Mouse (Mus musculus) CH12.LX (cell line): ENCODE measurements around the gene Tmem42. TPM values are rescaled to one million over a fixed set of nuclear protein-coding genes. Genes with fewer than 3 reads are reported as not detected.

ENCODE experiments used
- DNase-seq: peaks from one replicate; pipeline ENCODE4 v3.0.0-alpha.2; 2013; ENCODE audit errors: extremely low read depth
- H3K27ac ChIP-seq: 2 replicates; pipeline ENCODE4 v1.5.1; 2012; ENCODE audit warnings: low read depth, mild to moderate bottlenecking, control low read depth, moderate library complexity; ENCODE audit not compliant: insufficient read depth
- H3K27me3 ChIP-seq: replicated peaks from 2 replicates; pipeline ENCODE3; 2012; ENCODE audit warnings: inconsistent platforms
- H3K36me3 ChIP-seq, 2 experiments: replicated peaks in 1 of 2; 2 replicates each; pipeline versions ENCODE3 to v1.6.1; 2012; ENCODE audit warnings: inconsistent platforms in 1 of 2, low read length in 1 of 2, mild to moderate bottlenecking in 1 of 2, mixed read lengths in 1 of 2, moderate library complexity in 1 of 2; ENCODE audit not compliant: control insufficient read depth in 1 of 2, insufficient read depth in 1 of 2
- H3K4me1 ChIP-seq, 2 experiments: 2 replicates each; pipeline ENCODE4 v1.6.1; 2012; ENCODE audit warnings: inconsistent platforms in 1 of 2, moderate library complexity in 1 of 2; ENCODE audit not compliant: insufficient read depth in 2 of 2, control insufficient read depth in 1 of 2
- H3K4me2 ChIP-seq: 2 replicates; pipeline ENCODE4 v1.6.1; 2012; ENCODE audit warnings: low read depth, mild to moderate bottlenecking, control low read depth; ENCODE audit not compliant: poor library complexity, insufficient read depth, severe bottlenecking
- H3K4me3 ChIP-seq, 3 experiments: fragments of 150-350 bp in 1 of 3; sonication (generic) in 1 of 3; replicated peaks in 1 of 3; 2 replicates each; pipeline versions ENCODE3 to v1.5.1; 2011 to 2012; ENCODE audit warnings: low read depth in 2 of 3, low read length in 2 of 3, mild to moderate bottlenecking in 2 of 3, moderate library complexity in 2 of 3, control low read depth in 1 of 3, improper control_type of control experiment in 1 of 3, inconsistent platforms in 1 of 3, mixed read lengths in 1 of 3; ENCODE audit not compliant: poor library complexity in 1 of 3
- H3K79me2 ChIP-seq: replicated peaks from 2 replicates; pipeline ENCODE4 v1.6.1; 2012; ENCODE audit warnings: mild to moderate bottlenecking, moderate library complexity; ENCODE audit not compliant: control insufficient read depth, poor library complexity, insufficient read depth, severe bottlenecking; ENCODE audit errors: extremely low read depth
- H3K9ac ChIP-seq: 2 replicates; pipeline ENCODE4 v1.6.1; 2012; ENCODE audit warnings: low read depth, mild to moderate bottlenecking, control low read depth, moderate library complexity; ENCODE audit not compliant: insufficient read depth
- H3K9me3 ChIP-seq: replicated peaks from 2 replicates; pipeline ENCODE3; 2012; ENCODE audit warnings: low read length, inconsistent platforms, mixed read lengths
- BHLHE40 ChIP-seq: IDR thresholded peaks from 2 replicates; pipeline ENCODE4 v1.6.1; 2011; ENCODE audit warnings: mild to moderate bottlenecking, low read depth, low read length, improper control_type of control experiment
- CHD2 ChIP-seq: IDR thresholded peaks from 2 replicates; pipeline ENCODE4 v1.6.1; 2011; ENCODE audit warnings: low read length, improper control_type of control experiment
- CTCF ChIP-seq, 2 experiments: IDR thresholded peaks in 1 of 2; conservative IDR thresholded peaks in 1 of 2; 2 replicates each; pipeline ENCODE4 v1.5.1; 2011 to 2012; ENCODE audit warnings: low read depth in 2 of 2, low read length in 2 of 2, improper control_type of control experiment in 1 of 2, inconsistent platforms in 1 of 2, mild to moderate bottlenecking in 1 of 2, moderate library complexity in 1 of 2
- E2F4 ChIP-seq: IDR thresholded peaks from 2 replicates; pipeline ENCODE4 v1.6.1; 2011; ENCODE audit warnings: low read depth, low read length, improper control_type of control experiment; ENCODE audit not compliant: insufficient replicate concordance
- ELF1 ChIP-seq: IDR thresholded peaks from 2 replicates; pipeline ENCODE4 v1.6.1; 2014; ENCODE audit warnings: low read depth, mild to moderate bottlenecking, inconsistent platforms, low read length, improper control_type of control experiment
- EP300 ChIP-seq: IDR thresholded peaks from 2 replicates; pipeline ENCODE4 v1.6.1; 2011; ENCODE audit warnings: low read length, improper control_type of control experiment
- ETS1 ChIP-seq: conservative IDR thresholded peaks from 2 replicates; pipeline ENCODE4 v1.6.1; 2012; ENCODE audit warnings: low read depth, mild to moderate bottlenecking, inconsistent platforms, low read length, improper control_type of control experiment, moderate library complexity
- HCFC1 ChIP-seq: IDR thresholded peaks from 2 replicates; pipeline ENCODE4 v1.6.1; 2012; ENCODE audit warnings: low read depth, mild to moderate bottlenecking, inconsistent platforms, low read length, improper control_type of control experiment
- IRF4 ChIP-seq: IDR thresholded peaks from 2 replicates; pipeline ENCODE4 v1.6.1; 2014; ENCODE audit warnings: low read depth, mild to moderate bottlenecking, inconsistent platforms, low read length, improper control_type of control experiment
- JUN ChIP-seq: IDR thresholded peaks from 2 replicates; pipeline ENCODE4 v1.6.1; 2011; ENCODE audit warnings: low read depth, mild to moderate bottlenecking, low read length, improper control_type of control experiment, moderate library complexity; ENCODE audit not compliant: insufficient read depth
- JUND ChIP-seq: conservative IDR thresholded peaks from 2 replicates; pipeline ENCODE4 v1.6.1; 2011; ENCODE audit warnings: low read depth, low read length, improper control_type of control experiment
- KAT2A ChIP-seq: IDR thresholded peaks from 2 replicates; pipeline ENCODE4 v1.6.1; 2012; ENCODE audit warnings: low read length, improper control_type of control experiment, inconsistent platforms; ENCODE audit not compliant: insufficient replicate concordance
- MAFK ChIP-seq: IDR thresholded peaks from 2 replicates; pipeline ENCODE4 v1.6.1; 2011; ENCODE audit warnings: low read length, improper control_type of control experiment; ENCODE audit not compliant: insufficient replicate concordance
- MAZ ChIP-seq: IDR thresholded peaks from 2 replicates; pipeline ENCODE4 v1.6.1; 2012; ENCODE audit warnings: low read depth, mild to moderate bottlenecking, inconsistent platforms, low read length, improper control_type of control experiment, moderate library complexity
- MXI1 ChIP-seq: IDR thresholded peaks from 2 replicates; pipeline ENCODE4 v1.6.1; 2011; ENCODE audit warnings: mild to moderate bottlenecking, low read depth, low read length, improper control_type of control experiment
- MYC ChIP-seq: IDR thresholded peaks from 2 replicates; pipeline ENCODE4 v1.6.1; 2011; ENCODE audit warnings: low read depth, mild to moderate bottlenecking, improper control_type of control experiment, low read length
- NELFE ChIP-seq: IDR thresholded peaks from 2 replicates; pipeline ENCODE4 v1.6.1; 2011; ENCODE audit warnings: low read depth, low read length, improper control_type of control experiment
- NRF1 ChIP-seq: IDR thresholded peaks from 2 replicates; pipeline ENCODE4 v1.6.1; 2014; ENCODE audit warnings: low read depth, mild to moderate bottlenecking, inconsistent platforms, low read length, improper control_type of control experiment, moderate library complexity
- PAX5 ChIP-seq: IDR thresholded peaks from 2 replicates; pipeline ENCODE4 v1.6.1; 2012; ENCODE audit warnings: low read length, inconsistent platforms, mixed read lengths
- POLR2AphosphoS2 ChIP-seq: IDR thresholded peaks from 2 replicates; pipeline ENCODE4 v1.6.1; 2011; ENCODE audit warnings: low read depth, low read length, improper control_type of control experiment
- SMC3 ChIP-seq: IDR thresholded peaks from 2 replicates; pipeline ENCODE4 v1.6.1; 2011; ENCODE audit warnings: low read depth, low read length, improper control_type of control experiment
- USF1 ChIP-seq: IDR thresholded peaks from 2 replicates; pipeline ENCODE4 v1.6.1; 2014; ENCODE audit warnings: low read depth, mild to moderate bottlenecking, inconsistent platforms, low read length, improper control_type of control experiment
- USF2 ChIP-seq: conservative IDR thresholded peaks from 2 replicates; pipeline ENCODE4 v1.6.1; 2011; ENCODE audit warnings: low read depth, low read length, improper control_type of control experiment
- ZC3H11A ChIP-seq: IDR thresholded peaks from 2 replicates; pipeline ENCODE4 v1.6.1; 2012; ENCODE audit warnings: low read depth, mild to moderate bottlenecking, inconsistent platforms, low read length, improper control_type of control experiment
- ZKSCAN1 ChIP-seq: IDR thresholded peaks from 2 replicates; pipeline ENCODE4 v1.6.1; 2012; ENCODE audit warnings: low read depth, inconsistent platforms, low read length, improper control_type of control experiment, borderline replicate concordance
- ZNF384 ChIP-seq: IDR thresholded peaks from 2 replicates; pipeline ENCODE4 v1.6.1; 2012; ENCODE audit warnings: low read depth, low read length, improper control_type of control experiment, inconsistent platforms
- dilution Hi-C: fragments of 300-500 bp; cut with MboI; formaldehyde crosslinking; loops from 2 replicates; pipeline ENCODE4 v1.14.3; 2020; ENCODE audit warnings: low sequenced_read_pairs; ENCODE audit not compliant: extremely low pct_unique_long_range_greater_than_20kb, extremely low pct_ligation_motif_present
- in situ Hi-C: fragments of 300-500 bp; cut with MboI; formaldehyde crosslinking; loops from 3 replicates; pipeline ENCODE4 v1.14.3; 2019; ENCODE audit warnings: low sequenced_read_pairs, low pct_ligation_motif_present, low pct_unique_long_range_greater_than_20kb, mixed read lengths
- polyA plus RNA-seq: library from polyadenylated mRNA; unstranded; fragments of >175 nt; gene quantifications from 2 replicates; pipeline ENCODE4 v1.2.1, GENCODE M21; 2012; ENCODE audit warnings: low read depth; ENCODE audit not compliant: insufficient read length
- total RNA-seq, 2 experiments: library from RNA; depleted of rRNA; stranded (reverse); fragments of 300-350 nt in 1 of 2; fragments of >200 nt in 1 of 2; gene quantifications; 2 replicates each; pipeline ENCODE4 v1.2.3; 2012 to 2014

Gene Tmem42
- total and polyA plus RNA-seq, 3 experiments, result 5.3 to 6.8 (median 5.5) TPM

DNA sequence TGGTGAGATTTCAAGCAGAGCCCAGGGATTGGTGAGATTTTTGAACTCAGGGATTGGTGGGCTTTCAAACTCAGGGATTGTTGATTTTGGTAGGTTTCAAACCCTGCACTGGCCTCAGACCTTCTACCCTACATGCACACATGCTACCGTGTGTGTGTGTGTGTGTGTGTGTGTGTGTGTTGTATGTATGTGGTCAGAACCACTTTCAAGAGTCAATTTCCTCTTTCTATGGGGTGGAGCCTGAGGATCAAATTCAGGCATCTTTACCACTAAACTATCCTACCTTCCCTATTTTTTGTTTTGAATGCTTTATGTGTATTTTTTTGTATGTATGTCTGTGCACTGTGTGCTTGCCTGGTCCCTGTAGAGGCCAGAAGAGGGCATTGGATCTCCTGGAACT is 26.5 kb downstream of the Tmem42 start:
- Histone ChIP-seq H3K9ac (no peak overlapping the region), H3K4me2 (no peak overlapping the region), H3K27me3 (no peaks in the 10 kb centered on the region), H3K9me3 (no peaks in the 10 kb centered on the region), H3K79me2 (no peaks in the 10 kb centered on the region), H3K4me3 (no peak overlapping the region), H3K4me1 (no peaks in the 10 kb centered on the region), H3K27ac (no peak overlapping the region), H3K36me3 (no peaks in the 10 kb centered on the region)
- in situ Hi-C loops (no loop called here), dilution Hi-C loops (no loop called here)
- TF ChIP-seq MYC (no peak), JUN (no peak), JUND (no peak), USF1 (no peak), CTCF (conservative IDR thresholded peaks at IDR 0.05 in 1 of 2, IDR thresholded peaks at IDR 0.05 in 1 of 2; ENCODE audit: low read depth in 2 of 2, low read length in 2 of 2) (no peak), PAX5 (no peak), E2F4 (no peak), BHLHE40 (no peak), EP300 (no peak), HCFC1 (no peak), MXI1 (no peak), ZC3H11A (no peak), NELFE (no peak), POLR2AphosphoS2 (no peak)
- no peak for DNase-seq

DNA sequence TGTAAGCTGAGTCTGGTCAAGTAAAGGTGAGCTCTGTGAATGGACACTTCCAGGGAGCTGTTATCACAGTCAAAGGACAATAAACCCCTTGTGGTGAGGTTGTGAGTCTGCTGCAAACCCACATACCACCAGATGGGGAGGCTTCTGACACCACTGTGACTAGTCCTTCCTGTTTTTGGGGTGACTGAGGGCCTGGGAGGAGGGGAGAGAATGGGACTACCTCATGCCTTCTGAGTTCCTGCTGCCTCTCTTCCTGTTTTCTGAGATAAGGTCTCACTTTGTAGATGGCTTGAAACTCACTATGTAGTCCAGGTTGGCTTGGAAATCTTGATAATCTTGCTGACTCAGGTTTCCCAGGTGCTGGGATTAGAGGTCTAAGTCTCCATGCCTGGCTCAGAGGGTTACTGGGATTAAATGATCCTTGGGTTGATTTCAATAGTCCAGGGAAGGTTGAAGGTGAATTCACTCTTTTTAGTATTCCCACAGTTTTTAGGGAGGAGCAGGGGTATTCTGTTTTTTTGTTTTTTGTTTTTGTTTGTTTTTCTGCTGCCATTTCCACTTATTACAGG is 37.7 kb downstream of the Tmem42 start:
- peak; percentile 61 for DNase-seq

DNA sequence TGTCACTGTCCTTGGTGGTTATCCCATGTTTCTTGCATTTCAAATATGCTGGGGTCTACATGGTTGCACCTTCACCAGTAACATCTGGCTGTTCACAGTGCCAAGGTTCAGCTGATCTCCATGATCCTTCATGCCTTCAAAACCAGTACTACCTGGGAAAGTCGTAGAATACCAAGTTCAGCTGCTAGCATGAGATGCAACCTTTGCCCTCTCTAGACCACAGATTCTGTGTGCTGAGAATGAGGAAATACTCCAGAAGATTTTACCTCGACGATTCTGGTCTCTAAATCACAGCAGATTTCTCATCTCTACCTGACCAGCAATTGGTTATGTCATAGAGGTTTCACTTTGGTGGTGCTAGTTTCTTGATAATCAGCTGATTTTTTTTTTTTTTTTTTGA is 39.0 kb downstream of the Tmem42 start:
- Histone ChIP-seq H3K9ac (no peak overlapping the region), H3K36me3 (no peaks in the 10 kb centered on the region), H3K27me3 (no peaks in the 10 kb centered on the region), H3K79me2 (no peaks in the 10 kb centered on the region), H3K27ac (no peak overlapping the region), H3K4me2 (no peak overlapping the region), H3K9me3 (no peaks in the 10 kb centered on the region), H3K4me1 (peaks cover 0 to 19% of the 10 kb centered on the region in 2 experiments; a peak in 2 of 4 replicates), H3K4me3 (no peak overlapping the region)
- dilution Hi-C loops (no loop called here), in situ Hi-C loops (no loop called here)
- DNase-seq, result no peak
- TF ChIP-seq NRF1 (no peak), USF2 (no peak), ZKSCAN1 (no peak), MYC (no peak), BHLHE40 (no peak), CHD2 (no peak), JUN (no peak), ELF1 (no peak), KAT2A (no peak), SMC3 (no peak), IRF4 (no peak), MAZ (no peak), ZC3H11A (no peak), HCFC1 (no peak), MXI1 (no peak), ZNF384 (no peak), ETS1 (no peak)

More for the DNA sequence above, 37.7 kb downstream of the Tmem42 start:
- Histone ChIP-seq H3K27me3 (no peaks in the 10 kb centered on the region), H3K4me1 (peaks cover 0 to 19% of the 10 kb centered on the region in 2 experiments; a peak in 2 of 4 replicates), H3K79me2 (no peaks in the 10 kb centered on the region), H3K9me3 (no peaks in the 10 kb centered on the region), H3K4me2 (no peak overlapping the region), H3K36me3 (no peaks in the 10 kb centered on the region), H3K27ac (no peak overlapping the region), H3K9ac (no peak overlapping the region), H3K4me3 (no peak overlapping the region)
- TF ChIP-seq E2F4 (no peak), MAFK (peak; percentile 75), ELF1 (0 out of 2 replicates have a peak, but pooled peaks have one; percentile 32)
- dilution Hi-C loops (no loop called here), in situ Hi-C loops (no loop called here)
